Mouse (Mus musculus): ENCODE measurements at regions not wholly inside any gene's neighbourhood (a gene's known extent, or its start where the extent isn't known, plus 50 kb on each side); places are given as distances from the start of the nearest gene placed in this dataset.

GRCm38 (mm10) chr1:183826300-183826699 lies 186.8 kb upstream of the Dusp10 start:
- DNase-seq (ENCODE audit: low spot score in 2 of 2) = no peak

GRCm38 (mm10) chr1:183845135-183845534 lies 168.0 kb upstream of the Dusp10 start:
- no peak for DNase-seq (ENCODE audit: low spot score in 2 of 2)

- peak in 1 of 2 experiments; percentile 7 for DNase-seq (ENCODE audit: low spot score in 2 of 2)
Observed at GRCm38 (mm10) chr1:183853956-183854613, 159.0 kb upstream of the Dusp10 start.

GRCm38 (mm10) chr1:183865111-183865510 lies 148.0 kb upstream of the Dusp10 start:
- no peak for DNase-seq (ENCODE audit: low spot score in 2 of 2)

- no peak for DNase-seq (ENCODE audit: low spot score in 2 of 2)
Observed at GRCm38 (mm10) chr1:183865586-183865985, 147.5 kb upstream of the Dusp10 start.

GRCm38 (mm10) chr1:183868965-183869364 lies 144.1 kb upstream of the Dusp10 start:
- no peak for DNase-seq (ENCODE audit: low spot score in 2 of 2)

- no peak for DNase-seq (ENCODE audit: low spot score in 2 of 2)
Observed at GRCm38 (mm10) chr1:183895936-183896335, 117.2 kb upstream of the Dusp10 start.

- no peak for DNase-seq (ENCODE audit: low spot score in 2 of 2)
Observed at GRCm38 (mm10) chr1:183898091-183898490, 115.0 kb upstream of the Dusp10 start.

- no peak for DNase-seq (ENCODE audit: low spot score in 2 of 2)
Observed at GRCm38 (mm10) chr1:183904564-183904963, 108.5 kb upstream of the Dusp10 start.

GRCm38 (mm10) chr1:183905345-183906142 lies 107.6 kb upstream of the Dusp10 start:
- no peak for DNase-seq (ENCODE audit: low spot score in 2 of 2)

GRCm38 (mm10) chr1:183917656-183918055 lies 95.4 kb upstream of the Dusp10 start:
- DNase-seq (ENCODE audit: low spot score in 2 of 2) = no peak

- no peak for DNase-seq (ENCODE audit: low spot score in 2 of 2)
Observed at GRCm38 (mm10) chr1:183921262-183921661, 91.8 kb upstream of the Dusp10 start.

- DNase-seq (ENCODE audit: low spot score in 2 of 2) = no peak
Observed at GRCm38 (mm10) chr1:183928539-183928938, 84.6 kb upstream of the Dusp10 start.

GRCm38 (mm10) chr1:183930363-183930982 lies 82.6 kb upstream of the Dusp10 start:
- DNase-seq (ENCODE audit: low spot score in 2 of 2) = no peak

- DNase-seq (ENCODE audit: low spot score in 2 of 2) = no peak
Observed at GRCm38 (mm10) chr1:183931141-183931540, 82.0 kb upstream of the Dusp10 start.

- no peak for DNase-seq (ENCODE audit: low spot score in 2 of 2)
Observed at GRCm38 (mm10) chr1:183933845-183934244, 79.3 kb upstream of the Dusp10 start.

GRCm38 (mm10) chr1:183937166-183937565 lies 75.9 kb upstream of the Dusp10 start:
- DNase-seq (ENCODE audit: low spot score in 2 of 2) = no peak

- DNase-seq (ENCODE audit: low spot score in 2 of 2) = no peak
Observed at GRCm38 (mm10) chr1:183938361-183938760, 74.7 kb upstream of the Dusp10 start.

GRCm38 (mm10) chr1:183940706-183941105 lies 72.4 kb upstream of the Dusp10 start:
- DNase-seq (ENCODE audit: low spot score in 2 of 2) = no peak

- no peak for DNase-seq (ENCODE audit: low spot score in 2 of 2)
Observed at GRCm38 (mm10) chr1:183946241-183946640, 66.9 kb upstream of the Dusp10 start.

- DNase-seq (ENCODE audit: low spot score in 2 of 2) = no peak
Observed at GRCm38 (mm10) chr1:183947066-183947465, 66.0 kb upstream of the Dusp10 start.

- DNase-seq (ENCODE audit: low spot score in 2 of 2) = no peak
Observed at GRCm38 (mm10) chr1:183949205-183949604, 63.9 kb upstream of the Dusp10 start.

Measured in layer of hippocampus, postnatal 10 days (tissue).